Mouse (Mus musculus): Measurements from ENCODE around the gene Gm28635.

GRCm38 (mm10) chr2:84707523-84707922, 29.7 kb upstream of the Gm28635 start:
- TF ChIP-seq CTCF (IDR thresholded peaks at IDR 0.05; ENCODE audit: control insufficient read depth, insufficient read depth, low read length) (no peak), POLR2A (IDR thresholded peaks at IDR 0.05; ENCODE audit: borderline replicate concordance, control insufficient read depth, low read depth, low read length) (no peak)
